Comparison of ENCODE assay signal across 11 mouse cellular contexts in genomic region chr4:140566785-140567184, GRCm38 (mm10).
DNase-seq lines count a peak whose midpoint lies in the region; ATAC-seq and TF ChIP-seq lines count a peak whose summit lies in the region.
"Had no signal": no experiment of that assay in that cellular context is flagged by ENCODE, and none has a peak within 500 bp of the region (broad histone marks: within the 10 kb centered on the region; RNA-seq: fewer than 3 reads in every experiment).

No protein-coding gene starts in this region.

- DNase-seq in adrenal gland, adult (ENCODE audit: inconsistent age in 2 of 2, low spot score in 1 of 2), result peak; percentile 24 to 44
- DNase-seq in adrenal gland, adult 18-20 months (ENCODE audit: low spot score in 2 of 2), result no peak
- DNase-seq in layer of hippocampus, adult 9-10 months (ENCODE audit: low spot score), result peak; percentile 21
- no peak for DNase-seq in layer of hippocampus, adult 18-20 months (ENCODE audit: low spot score in 2 of 2)
- DNase-seq in lung, postnatal 0 days (ENCODE audit: low spot score), result peak; percentile 62
- peak; percentile 21 to 72 for DNase-seq in spleen, postnatal 10 days (ENCODE audit: low spot score in 2 of 2)
- DNase-seq in urinary bladder, adult 2 months (ENCODE audit: low spot score), result no peak
- DNase-seq in kidney, adult 18-20 months, result no peak
- DNase-seq: cerebellum, adult 11 months had no signal

- ATAC-seq in lung, postnatal 0 days, result peak; percentile 18; the same call in 1 of the 2 replicates
- ATAC-seq: Patski had no signal

- no peak for TF ChIP-seq CTCF in lung, postnatal 0 days (IDR thresholded peaks at IDR 0.05)

- H3K4me1 ChIP-seq in lung, postnatal 0 days (ENCODE audit: insufficient read depth, low read depth, low read length), result no peaks in the 10 kb centered on the region
- H3K4me1 ChIP-seq: stomach, embryonic 15.5 days had no signal

- H3K4me2 ChIP-seq in lung, postnatal 0 days (replicated peaks; ENCODE audit: low read depth, low read length), result no peak overlapping the region
- H3K4me2 ChIP-seq: stomach, embryonic 15.5 days had no signal

- H3K27ac ChIP-seq in lung, postnatal 0 days (ENCODE audit: low read length), result no peak overlapping the region
- H3K27ac ChIP-seq: stomach, embryonic 15.5 days had no signal

- no peak overlapping the region for H3K4me3 ChIP-seq in lung, postnatal 0 days (ENCODE audit: low read depth, low read length)
- H3K4me3 ChIP-seq: stomach, embryonic 15.5 days had no signal

- no peaks in the 10 kb centered on the region for H3K9me3 ChIP-seq in lung, postnatal 0 days (ENCODE audit: low read length)
- H3K9me3 ChIP-seq: stomach, embryonic 15.5 days had no signal

- no peak overlapping the region for H3K9ac ChIP-seq in lung, postnatal 0 days (replicated peaks; ENCODE audit: low read depth)
- H3K9ac ChIP-seq: stomach, embryonic 15.5 days had no signal

- 89% methylated on average over 14 of the region's 14 CpGs for WGBS in lung, postnatal 0 days

- peaks cover 20% of the 10 kb centered on the region; the same call in 1 of the 2 replicates for H3K36me3 ChIP-seq in lung, postnatal 0 days (ENCODE audit: insufficient read depth, low read length)

- TF ChIP-seq EP300 in lung, postnatal 0 days (IDR thresholded peaks at IDR 0.05), result no peak

- H3K27me3 ChIP-seq in lung, postnatal 0 days (replicated peaks; ENCODE audit: insufficient read depth, low read length), result no peaks in the 10 kb centered on the region
- H3K27me3 ChIP-seq: Patski; stomach, embryonic 15.5 days had no signal

Comparison
In these comparisons a context has a peak if more than half of its experiments do, and no peak if none do; other contexts are left out.
1. DNase-seq: peak in adrenal gland, adult (2 of 2), layer of hippocampus, adult 9-10 months (single experiment), lung, postnatal 0 days (single experiment) and spleen, postnatal 10 days (2 of 2); none in adrenal gland, adult 18-20 months (0 of 2), layer of hippocampus, adult 18-20 months (0 of 2), urinary bladder, adult 2 months (single experiment) and kidney, adult 18-20 months (single experiment).